Mouse (Mus musculus): ENCODE measurements around the gene Gm45623. TPM values are rescaled to one million over a fixed set of nuclear protein-coding genes. Genes with fewer than 3 reads are reported as not detected.

Gm45623 gene
- polyA plus RNA-seq, 1 experiment from 2014 or later, result not detected

- Histone ChIP-seq H3K27ac (ENCODE audit: low read depth, low read length) (peak within 1 kb of the TSS; percentile 98), H3K27me3 (ENCODE audit: control insufficient read depth, insufficient read depth, low read length) (no peaks in the 10 kb centered on the region), H3K36me3 (ENCODE audit: control insufficient read depth, insufficient read depth, low read length) (no peaks in the 10 kb centered on the region), H3K9me3 (ENCODE audit: control insufficient read depth, low read length) (no peaks in the 10 kb centered on the region), H3K4me3 (ENCODE audit: low read depth, low read length) (peak within 1 kb of the TSS; percentile 54), H3K4me2 (replicated peaks; ENCODE audit: low read depth, low read length) (peak within 1 kb of the TSS; percentile 72), H3K9ac (ENCODE audit: low read depth, low read length) (peak within 1 kb of the TSS; percentile 97), H3K4me1 (replicated peaks; ENCODE audit: control insufficient read depth, insufficient read depth, low read length) (peaks cover 2% of the 10 kb centered on the region; the same call in 1 of the 2 replicates)
- DNase-seq (ENCODE audit: low spot score) (peak; percentile 97), ATAC-seq (ENCODE audit: low FRiP score) (peak; percentile 91)
- 3% methylated on average over 51 of the region's 62 CpGs for WGBS
Observed at GRCm38 (mm10) chr13:56702469-56703221, 51.0 kb downstream of the Gm45623 start, which contains the start of gene Smad5. Gene Smad5, plus strand, starts transcription at chr13:56703010.

Other genes starting within 250 kb of the Gm45623 start
- 3.2 and 3.3 TPM in 2 replicates for gene Fbxl21, start 231.4 kb downstream of the Gm45623 start, polyA plus RNA-seq (2014; fragmentation: Nextera tagmentation; extraction: Ambion mirVana)
- gene Lect2, start 205.3 kb downstream of the Gm45623 start, polyA plus RNA-seq (2014; fragmentation: Nextera tagmentation; extraction: Ambion mirVana), result not detected in 2 replicates
- gene Tgfbi, start 144.3 kb downstream of the Gm45623 start, polyA plus RNA-seq (2014; fragmentation: Nextera tagmentation; extraction: Ambion mirVana), result 40.0 and 48.4 TPM in 2 replicates
- gene Smad5, start 50.8 kb downstream of the Gm45623 start, polyA plus RNA-seq (2014; fragmentation: Nextera tagmentation; extraction: Ambion mirVana), result 47.8 and 50.9 TPM in 2 replicates
- gene Trpc7, start 142.2 kb upstream of the Gm45623 start, polyA plus RNA-seq (2014; fragmentation: Nextera tagmentation; extraction: Ambion mirVana), result 0.06 and 0.48 TPM in 2 replicates